Comparison of ENCODE assay signal across 11 mouse cellular contexts in genomic region chr14:25496989-25497388, GRCm38 (mm10). TPM values are rescaled to one million over a fixed set of nuclear protein-coding genes. Genes with fewer than 3 reads are reported as not detected.
DNase-seq lines count a peak whose midpoint lies in the region; ATAC-seq and TF ChIP-seq lines count a peak whose summit lies in the region.
"Had no signal": no experiment of that assay in that cellular context is flagged by ENCODE, and none has a peak within 500 bp of the region (broad histone marks: within the 10 kb centered on the region; RNA-seq: fewer than 3 reads in every experiment).

No protein-coding gene starts in this region.

- 26% methylated on average over 3 of the region's 3 CpGs for WGBS in heart, postnatal 0 days
- 61% methylated on average over 3 of the region's 3 CpGs for WGBS in midbrain, postnatal 0 days

- H3K4me1 ChIP-seq in heart, postnatal 0 days (ENCODE audit: control insufficient read depth, insufficient read depth) = peaks cover 78% of the 10 kb centered on the region
- H3K4me1 ChIP-seq in midbrain, postnatal 0 days (ENCODE audit: insufficient read depth, low read length) = peaks cover 55% of the 10 kb centered on the region

- H3K27ac ChIP-seq in gastrocnemius, adult 2 months = peak overlapping the region; percentile 96
- H3K27ac ChIP-seq in layer of hippocampus, adult 2 months = peak overlapping the region; percentile 5
- H3K27ac ChIP-seq in heart, postnatal 0 days (ENCODE audit: low read depth) = peak overlapping the region; percentile 76
- H3K27ac ChIP-seq in midbrain, postnatal 0 days (ENCODE audit: low read depth, low read length) = peak overlapping the region; percentile 40
- H3K27ac ChIP-seq: left cerebral cortex, adult 2 months had no signal

- no peak overlapping the region for H3K4me2 ChIP-seq in heart, postnatal 0 days (ENCODE audit: low read depth, low read length)
- no peak overlapping the region for H3K4me2 ChIP-seq in midbrain, postnatal 0 days (ENCODE audit: low read depth, low read length, poor library complexity, severe bottlenecking)
- H3K4me2 ChIP-seq: hindbrain, embryonic 15.5 days had no signal

- no peak for ATAC-seq in heart, postnatal 0 days (ENCODE audit: insufficient read depth, low read depth)
- no peak for ATAC-seq in midbrain, postnatal 0 days (ENCODE audit: low FRiP score)

- H3K9ac ChIP-seq in heart, postnatal 0 days (replicated peaks; ENCODE audit: low read depth, low read length) = no peak overlapping the region
- no peak overlapping the region for H3K9ac ChIP-seq in midbrain, postnatal 0 days (replicated peaks; ENCODE audit: low read length, poor library complexity, severe bottlenecking)
- H3K9ac ChIP-seq: hindbrain, embryonic 15.5 days had no signal

- H3K9me3 ChIP-seq in heart, postnatal 0 days (replicated peaks; ENCODE audit: control insufficient read depth, low read length) = no peaks in the 10 kb centered on the region
- H3K9me3 ChIP-seq in midbrain, postnatal 0 days (ENCODE audit: low read length) = no peaks in the 10 kb centered on the region
- H3K9me3 ChIP-seq: hindbrain, embryonic 15.5 days had no signal

- TF ChIP-seq EP300 in heart, postnatal 0 days (IDR thresholded peaks at IDR 0.05; ENCODE audit: low read depth) = no peak

- peak; percentile 79 for DNase-seq in gastrocnemius, adult 2 months
- no peak for DNase-seq in gastrocnemius, postnatal 14 days
- no peak for DNase-seq in layer of hippocampus, adult 2 months (ENCODE audit: low spot score in 2 of 2)
- DNase-seq in layer of hippocampus, postnatal 14 days (ENCODE audit: low spot score in 2 of 2) = no peak
- DNase-seq in heart, postnatal 0 days (ENCODE audit: low spot score) = no peak
- DNase-seq in midbrain, postnatal 0 days (ENCODE audit: low spot score) = no peak
- no peak for DNase-seq in spleen, postnatal 36 days (ENCODE audit: low spot score in 2 of 2)
- no peak for DNase-seq in frontal cortex, postnatal 10 days (ENCODE audit: low spot score in 2 of 2)
- DNase-seq: thymus, postnatal 25 days had no signal

- H3K4me3 ChIP-seq in gastrocnemius, adult 2 months = no peak overlapping the region
- H3K4me3 ChIP-seq in layer of hippocampus, adult 2 months = no peak overlapping the region
- H3K4me3 ChIP-seq in heart, postnatal 0 days (ENCODE audit: low read depth, low read length) = no peak overlapping the region
- H3K4me3 ChIP-seq in midbrain, postnatal 0 days (ENCODE audit: low read depth, low read length) = no peak overlapping the region
- H3K4me3 ChIP-seq: hindbrain, embryonic 15.5 days; left cerebral cortex, adult 2 months had no signal

- H3K27me3 ChIP-seq in heart, postnatal 0 days (ENCODE audit: control insufficient read depth, insufficient read depth, low read length) = no peaks in the 10 kb centered on the region
- no peaks in the 10 kb centered on the region for H3K27me3 ChIP-seq in midbrain, postnatal 0 days (ENCODE audit: insufficient read depth, low read length)
- H3K27me3 ChIP-seq: hindbrain, embryonic 15.5 days had no signal

- intact Hi-C loops in gastrocnemius, adult 2 months (cut with DNase I) = loop anchor here (2.0 kb wide), 2 partner anchors 16 to 36 kb away; no protein-coding TSS in a partner anchor
- intact Hi-C loops in gastrocnemius, postnatal 14 days (cut with DNase I; ENCODE audit: low total_unique reads) = no loop called here

- no peak for TF ChIP-seq CTCF in gastrocnemius, adult 2 months (IDR thresholded peaks at IDR 0.05)
- no peak for TF ChIP-seq CTCF in layer of hippocampus, adult 2 months (conservative IDR thresholded peaks at IDR 0.05)
- no peak for TF ChIP-seq CTCF in heart, postnatal 0 days (IDR thresholded peaks at IDR 0.05; ENCODE audit: low read depth)
- no peak for TF ChIP-seq CTCF in midbrain, postnatal 0 days (IDR thresholded peaks at IDR 0.05)

- no peaks in the 10 kb centered on the region for H3K36me3 ChIP-seq in heart, postnatal 0 days (replicated peaks; ENCODE audit: control insufficient read depth, insufficient read depth, low read length)
- no peaks in the 10 kb centered on the region for H3K36me3 ChIP-seq in midbrain, postnatal 0 days (ENCODE audit: insufficient read depth, low read length)
- H3K36me3 ChIP-seq: hindbrain, embryonic 15.5 days had no signal

RNA-seq across cellular contexts. Expression of gene Zmiz1, which starts 38.0 kb away (rescaled TPM):
- total RNA-seq in gastrocnemius, adult 2 months (2021) = 10 to 100 TPM; 27.4 to 34.5 TPM
- 10 to 100 TPM; 30.3 to 36.0 TPM for total RNA-seq in gastrocnemius, postnatal 14 days (2021)
- 10 to 100 TPM; 87.7 to 99.3 TPM for total RNA-seq in layer of hippocampus, adult 2 months (2021)
- 100 to 1,000 TPM; 104 to 105 TPM for total RNA-seq in layer of hippocampus, postnatal 14 days (2021)
- 41.0 and 47.8 TPM in 2 replicates for total RNA-seq in heart, postnatal 0 days (2014; rRNA removed; ENCODE audit: low replicate concordance)
- 12.4 and 13.8 TPM in 2 replicates for polyA plus RNA-seq in heart, postnatal 0 days (2015; fragmentation: Nextera tagmentation; extraction: Ambion mirVana)
- 130 and 134 TPM in 2 replicates for total RNA-seq in midbrain, postnatal 0 days (2014; rRNA removed)
- 44.0 and 51.7 TPM in 2 replicates for polyA plus RNA-seq in midbrain, postnatal 0 days (2015; fragmentation: Nextera tagmentation; extraction: Ambion mirVana)

Comparison
In these comparisons a context has a peak if more than half of its experiments do, and no peak if none do; other contexts are left out.
1. H3K27ac ChIP-seq: peak in every context shown above with its lines; median percentile 96 in gastrocnemius, adult 2 months; 76 in heart, postnatal 0 days; 40 in midbrain, postnatal 0 days; 5 in layer of hippocampus, adult 2 months.